26 mouse cellular contexts compared by ENCODE assay signal in the genomic region with DNA sequence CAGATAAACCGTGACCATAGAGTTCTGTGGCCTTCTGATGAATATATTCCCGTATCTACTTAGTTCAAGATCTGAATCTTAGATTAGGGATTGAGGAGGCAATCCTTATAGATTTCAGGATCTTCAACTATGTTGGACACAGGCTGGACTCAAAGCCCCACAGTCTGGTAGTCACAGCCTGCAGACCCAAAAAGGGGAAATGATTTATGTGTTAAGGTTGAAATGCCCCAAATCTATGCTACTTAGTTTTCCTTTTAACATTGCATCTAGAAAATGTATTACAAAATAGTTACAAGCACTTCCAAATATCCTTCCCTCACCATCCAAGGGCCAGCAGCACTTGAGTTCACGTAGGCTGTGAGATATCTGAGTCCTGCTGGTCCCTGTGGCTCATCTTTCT. TPM values are rescaled to one million over a fixed set of nuclear protein-coding genes. Genes with fewer than 3 reads are reported as not detected.
DNase-seq lines count a peak whose midpoint lies in the region; ATAC-seq and TF ChIP-seq lines count a peak whose summit lies in the region.
"Had no signal": no experiment of that assay in that cellular context is flagged by ENCODE, and none has a peak within 500 bp of the region (broad histone marks: within the 10 kb centered on the region; RNA-seq: fewer than 3 reads in every experiment).

No protein-coding gene starts in this region.

- DNase-seq in liver, postnatal 0 days = no peak
- peak; percentile 39 for DNase-seq in splenic B cell, adult 2 months (ENCODE audit: low read depth, low spot score)
- DNase-seq in neural tube, embryonic 10.5 days (ENCODE audit: extremely low spot score, low spot score) = no peak
- DNase-seq in cerebellum, adult 8-10 months = no peak
- DNase-seq: adrenal gland, adult 2 months; adrenal gland, postnatal 14 days; cerebellum, adult 11-12 months; cerebellum, adult 9-10 months; cerebellum, postnatal 14 days; embryo, embryonic 11 days; gastrocnemius, postnatal 10 days; gastrocnemius, postnatal 36 days had no signal

- no peak for ATAC-seq in liver, postnatal 0 days
- no peak for ATAC-seq in liver, embryonic 12.5 days
- 0 out of 2 replicates have a peak, but pooled peaks have one; percentile 29 for ATAC-seq in common myeloid progenitor, adult 5-6 weeks (replicated peaks; ENCODE audit: low read depth, poor library complexity, severe bottlenecking)
- ATAC-seq in megakaryocyte, adult 5-6 weeks (ENCODE audit: poor library complexity, severe bottlenecking) = peak; percentile 53
- ATAC-seq in forebrain, embryonic 12.5 days (ENCODE audit: low FRiP score) = no peak
- ATAC-seq: forebrain, embryonic 13.5 days; forebrain, embryonic 16.5 days; Patski had no signal

- no peaks in the 10 kb centered on the region for H3K9me3 ChIP-seq in liver, postnatal 0 days (ENCODE audit: low read length)
- no peaks in the 10 kb centered on the region for H3K9me3 ChIP-seq in liver, embryonic 12.5 days (replicated peaks)
- no peaks in the 10 kb centered on the region for H3K9me3 ChIP-seq in forebrain, embryonic 12.5 days
- H3K9me3 ChIP-seq: embryonic facial prominence, embryonic 10.5 days; embryonic facial prominence, embryonic 13.5 days; forebrain, embryonic 13.5 days; G1E; hindbrain, embryonic 12.5 days; hindbrain, embryonic 15.5 days had no signal

- no peak overlapping the region for H3K9ac ChIP-seq in liver, postnatal 0 days (replicated peaks)
- H3K9ac ChIP-seq in liver, embryonic 12.5 days = no peak overlapping the region
- H3K9ac ChIP-seq in forebrain, embryonic 12.5 days = no peak overlapping the region
- H3K9ac ChIP-seq: embryonic facial prominence, embryonic 13.5 days; forebrain, embryonic 13.5 days; hindbrain, embryonic 12.5 days; hindbrain, embryonic 15.5 days had no signal

- H3K27me3 ChIP-seq in liver, postnatal 0 days (ENCODE audit: insufficient read depth, low read length) = no peaks in the 10 kb centered on the region
- no peaks in the 10 kb centered on the region for H3K27me3 ChIP-seq in liver, embryonic 12.5 days (replicated peaks)
- H3K27me3 ChIP-seq in splenic B cell, adult 2 months (ENCODE audit: control insufficient read depth, insufficient read depth, low read length, poor library complexity, severe bottlenecking) = no peaks in the 10 kb centered on the region
- H3K27me3 ChIP-seq in forebrain, embryonic 12.5 days = no peaks in the 10 kb centered on the region
- H3K27me3 ChIP-seq: embryonic facial prominence, embryonic 13.5 days; forebrain, embryonic 13.5 days; hindbrain, embryonic 12.5 days; hindbrain, embryonic 15.5 days; Patski had no signal

- WGBS in liver, postnatal 0 days (ENCODE audit: insufficient replicate concordance) = 67% methylated on average over 3 of the region's 3 CpGs
- 50% methylated on average over 3 of the region's 3 CpGs for WGBS in liver, embryonic 12.5 days (ENCODE audit: insufficient replicate concordance)
- WGBS in forebrain, embryonic 12.5 days = 83% methylated on average over 3 of the region's 3 CpGs

- no peak overlapping the region for H3K4me2 ChIP-seq in liver, postnatal 0 days (ENCODE audit: low read depth, low read length)
- no peak overlapping the region for H3K4me2 ChIP-seq in liver, embryonic 12.5 days
- H3K4me2 ChIP-seq in forebrain, embryonic 12.5 days = no peak overlapping the region
- H3K4me2 ChIP-seq: embryonic facial prominence, embryonic 13.5 days; forebrain, embryonic 13.5 days; heart, embryonic 11.5 days; hindbrain, embryonic 12.5 days; hindbrain, embryonic 15.5 days had no signal

- TF ChIP-seq EP300 in liver, postnatal 0 days (IDR thresholded peaks at IDR 0.05; ENCODE audit: low read depth) = no peak

- H3K27ac ChIP-seq in liver, postnatal 0 days (ENCODE audit: low read depth) = 0 out of 2 replicates have a peak overlapping the region, but pooled peaks have one; percentile 11
- no peak overlapping the region for H3K27ac ChIP-seq in liver, embryonic 12.5 days
- H3K27ac ChIP-seq in forebrain, embryonic 12.5 days = no peak overlapping the region
- H3K27ac ChIP-seq: embryonic facial prominence, embryonic 10.5 days; embryonic facial prominence, embryonic 13.5 days; forebrain, embryonic 13.5 days; hindbrain, embryonic 12.5 days; hindbrain, embryonic 15.5 days had no signal

- no peak overlapping the region for H3K4me3 ChIP-seq in liver, postnatal 0 days (ENCODE audit: low read depth, low read length)
- H3K4me3 ChIP-seq in liver, embryonic 12.5 days = no peak overlapping the region
- H3K4me3 ChIP-seq in forebrain, embryonic 12.5 days (replicated peaks) = no peak overlapping the region
- H3K4me3 ChIP-seq: embryonic facial prominence, embryonic 10.5 days; embryonic facial prominence, embryonic 13.5 days; erythroblast, embryonic 14.5 days; forebrain, embryonic 13.5 days; hindbrain, embryonic 12.5 days; hindbrain, embryonic 15.5 days had no signal

- H3K4me1 ChIP-seq in liver, postnatal 0 days (ENCODE audit: insufficient read depth) = peaks cover 7% of the 10 kb centered on the region
- H3K4me1 ChIP-seq in liver, embryonic 12.5 days = no peaks in the 10 kb centered on the region
- H3K4me1 ChIP-seq in forebrain, embryonic 12.5 days = peaks cover 27% of the 10 kb centered on the region

- H3K36me3 ChIP-seq in liver, postnatal 0 days (replicated peaks; ENCODE audit: insufficient read depth, low read length) = no peaks in the 10 kb centered on the region
- H3K36me3 ChIP-seq in liver, embryonic 12.5 days = no peaks in the 10 kb centered on the region
- peaks cover 22% of the 10 kb centered on the region for H3K36me3 ChIP-seq in splenic B cell, adult 2 months (ENCODE audit: control insufficient read depth, insufficient read depth, low read length, poor library complexity, severe bottlenecking)
- H3K36me3 ChIP-seq in forebrain, embryonic 12.5 days (replicated peaks) = no peaks in the 10 kb centered on the region
- H3K36me3 ChIP-seq: embryonic facial prominence, embryonic 10.5 days; embryonic facial prominence, embryonic 13.5 days; G1E; hindbrain, embryonic 12.5 days; hindbrain, embryonic 15.5 days had no signal

- TF ChIP-seq CTCF in liver, postnatal 0 days (IDR thresholded peaks at IDR 0.05; ENCODE audit: low read depth) = no peak

RNA-seq across cellular contexts. Expression of a gene that starts 7.4 kb away (rescaled TPM):
- polyA plus RNA-seq in liver, postnatal 0 days (2015; fragmentation: Nextera tagmentation; extraction: Ambion mirVana) = 1.1 and 1.6 TPM in 2 replicates
- 1.0 and 1.2 TPM in 2 replicates for polyA plus RNA-seq in liver, embryonic 12.5 days (2016; fragmentation: Nextera tagmentation; extraction: Ambion mirVana)
- total RNA-seq in common myeloid progenitor, adult 5-6 weeks (2017) = 23.2 and 25.9 TPM in 2 replicates
- 223 and 239 TPM in 2 replicates for total RNA-seq in megakaryocyte, adult 5-6 weeks (2015)
- total RNA-seq in megakaryocyte, adult 5-6 weeks (2017) = 49.9 and 60.6 TPM in 2 replicates
- polyA plus RNA-seq in forebrain, embryonic 12.5 days (2016; fragmentation: Nextera tagmentation; extraction: Ambion mirVana) = 0.50 and 0.55 TPM in 2 replicates
- polyA plus RNA-seq: erythroblast, embryonic 14.5 days; G1E; Patski had no signal

Comparison
In these comparisons a context has a peak if more than half of its experiments do, and no peak if none do; other contexts are left out.
1. ATAC-seq: peak in common myeloid progenitor, adult 5-6 weeks (single experiment) and megakaryocyte, adult 5-6 weeks (single experiment); none in liver, postnatal 0 days (single experiment), liver, embryonic 12.5 days (single experiment) and forebrain, embryonic 12.5 days (single experiment).